Mouse (Mus musculus) kidney, postnatal 14 days (tissue): ENCODE data around the gene Pik3c2a.
"Not testable (repeated sequence)": the region's sequence is repeated elsewhere in the genome, so short reads cannot be mapped to it uniquely, and the experiment has no call there.

ENCODE experiments used
- DNase-seq: peaks from one replicate; pipeline ENCODE4 v3.0.0; 2022; ENCODE audit warnings: mixed read lengths

Pik3c2a gene

GRCm38 (mm10) chr7:116387389-116387788 is 55.9 kb downstream of the Pik3c2a start:
- DNase-seq, result not testable (repeated sequence)

GRCm38 (mm10) chr7:116379181-116379580 is 64.1 kb downstream of the Pik3c2a start:
- DNase-seq, result not testable (repeated sequence)

GRCm38 (mm10) chr7:116374284-116374683 is 69.0 kb downstream of the Pik3c2a start:
- DNase-seq, result no peak

GRCm38 (mm10) chr7:116336226-116336625 is 107.0 kb downstream of the Pik3c2a start:
- peak; percentile 73 for DNase-seq

- DNase-seq, result no peak
Measured at GRCm38 (mm10) chr7:116335133-116335532, 108.1 kb downstream of the Pik3c2a start.

GRCm38 (mm10) chr7:116334669-116335038 is 108.6 kb downstream of the Pik3c2a start:
- DNase-seq, result no peak

GRCm38 (mm10) chr7:116333713-116334668 is 109.3 kb downstream of the Pik3c2a start, which contains the start of gene Rps13:
Rps13 (minus strand) TSS chr7:116334195.
- DNase-seq, result peak; percentile 98

- DNase-seq, result no peak
Measured at GRCm38 (mm10) chr7:116331246-116331645, 112.0 kb downstream of the Pik3c2a start.

GRCm38 (mm10) chr7:116329858-116330257 is 113.4 kb downstream of the Pik3c2a start:
- DNase-seq, result no peak

GRCm38 (mm10) chr7:116328777-116329176 is 114.5 kb downstream of the Pik3c2a start:
- DNase-seq, result no peak

- DNase-seq, result no peak
Measured at GRCm38 (mm10) chr7:116327901-116328300, 115.3 kb downstream of the Pik3c2a start.

GRCm38 (mm10) chr7:116323331-116323964 is 119.8 kb downstream of the Pik3c2a start:
- peak; percentile 84 for DNase-seq

GRCm38 (mm10) chr7:116309456-116309855 is 133.8 kb downstream of the Pik3c2a start:
- peak; percentile 86 for DNase-seq

GRCm38 (mm10) chr7:116308632-116308991 is 134.6 kb downstream of the Pik3c2a start:
- peak; percentile 69 for DNase-seq

GRCm38 (mm10) chr7:116307871-116308631 is 135.2 kb downstream of the Pik3c2a start, which contains the start of gene Plekha7:
Plekha7 (minus strand) TSS chr7:116308376.
- peak; percentile 80 for DNase-seq

GRCm38 (mm10) chr7:116307099-116307870 is 136.0 kb downstream of the Pik3c2a start:
- peak; percentile 90 for DNase-seq

- DNase-seq, result no peak
Measured at GRCm38 (mm10) chr7:116306601-116307000, 136.6 kb downstream of the Pik3c2a start.

GRCm38 (mm10) chr7:116301661-116302311 is 141.5 kb downstream of the Pik3c2a start:
- no peak for DNase-seq

- no peak for DNase-seq
Measured at GRCm38 (mm10) chr7:116301144-116301543, 142.1 kb downstream of the Pik3c2a start.

- DNase-seq, result no peak
Measured at GRCm38 (mm10) chr7:116298851-116299250, 144.4 kb downstream of the Pik3c2a start.

- DNase-seq, result peak; percentile 78
Measured at GRCm38 (mm10) chr7:116298389-116298788, 144.9 kb downstream of the Pik3c2a start.

- peak; percentile 51 for DNase-seq
Measured at GRCm38 (mm10) chr7:116294961-116295360, 148.3 kb downstream of the Pik3c2a start.
